Mouse (Mus musculus): ENCODE measurements around the gene Rbm11. TPM values are rescaled to one million over a fixed set of nuclear protein-coding genes. Genes with fewer than 3 reads are reported as not detected.

The Rbm11 gene
- polyA plus RNA-seq (2017; shearing (Covaris generic)): 0.75 TPM

DNA sequence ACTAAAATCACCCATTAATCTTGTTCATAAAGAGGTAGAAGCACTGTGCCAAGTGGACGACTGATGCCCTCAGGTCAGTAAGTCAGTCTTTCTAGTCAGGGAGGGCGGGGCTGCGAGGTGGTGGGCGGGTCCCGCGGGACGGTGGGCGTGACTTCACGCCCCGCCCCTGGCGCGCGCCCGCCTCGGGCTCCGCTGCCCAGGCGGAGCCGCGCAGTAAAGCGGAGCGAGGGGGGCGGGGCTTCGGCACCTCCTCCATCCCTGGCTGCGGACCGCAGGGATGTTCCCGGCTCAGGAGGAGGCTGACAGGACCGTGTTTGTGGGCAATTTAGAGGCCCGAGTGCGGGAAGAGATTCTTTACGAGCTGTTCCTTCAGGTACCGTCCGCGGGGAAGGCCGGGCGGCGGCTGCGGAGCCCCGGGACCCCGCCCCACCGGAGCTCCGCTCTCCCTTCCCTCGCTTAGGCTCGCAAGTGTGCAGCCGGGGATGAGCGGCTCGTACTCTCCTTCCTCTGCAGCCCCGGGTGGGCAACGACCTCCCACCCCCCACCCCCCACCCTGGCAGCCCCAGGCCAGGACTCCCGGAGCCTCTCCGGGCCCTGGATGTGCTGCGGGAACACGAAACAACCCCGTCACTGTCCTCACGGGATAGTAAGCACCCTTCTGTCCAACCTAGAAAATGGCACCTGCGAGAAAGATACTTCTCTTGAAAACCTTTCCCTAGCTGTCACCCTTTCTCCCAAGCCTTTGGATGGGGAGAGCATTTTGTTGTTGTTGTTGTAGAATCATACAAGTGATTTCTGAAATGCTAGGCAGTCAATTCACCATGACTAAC, at the start of gene Rbm11:
Rbm11 (plus strand) TSS at position 174 of the 830 bp plus-strand sequence.

DNA sequence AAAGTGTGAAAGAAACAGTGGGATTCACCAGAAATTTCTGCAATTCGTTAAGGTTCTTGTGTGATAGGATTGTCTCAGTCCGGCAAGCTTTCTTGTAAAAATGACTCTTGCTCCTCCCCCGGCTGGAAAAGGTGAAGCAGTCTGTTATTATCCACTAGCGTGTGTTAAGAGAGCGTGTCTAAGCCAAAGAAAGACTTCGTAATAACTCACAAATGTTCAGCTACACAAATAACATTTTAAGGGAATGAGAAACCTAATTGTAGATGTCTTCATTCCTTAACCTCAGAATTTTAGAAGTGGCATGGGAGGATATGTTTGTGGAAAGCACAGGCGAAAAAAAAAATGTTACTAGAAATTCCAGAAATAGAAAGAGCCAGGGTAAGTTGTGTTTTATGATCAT, 6.7 kb upstream of the Rbm11 start, which contains the start of gene Lipi:
Lipi (minus strand) TSS at position 101 of the 400 bp plus-strand sequence.

Other genes starting within 250 kb of the Rbm11 start
- not detected for gene Lipi, start 6.8 kb upstream of the Rbm11 start, polyA plus RNA-seq (2017; shearing (Covaris generic))
- gene Hspa13, start 174.3 kb downstream of the Rbm11 start, polyA plus RNA-seq (2017; shearing (Covaris generic)): 9.1 TPM